Mouse (Mus musculus) liver, embryonic 11.5 days (tissue): ENCODE data around the gene Gata2. TPM values are rescaled to one million over a fixed set of nuclear protein-coding genes. Genes with fewer than 3 reads are reported as not detected.
"Not testable (repeated sequence)": the region's sequence is repeated elsewhere in the genome, so short reads cannot be mapped to it uniquely, and the experiment has no call there.

Source experiments
- ATAC-seq: fragments of 200-750 bp; cut with Nextera tagmentation; replicated peaks from 2 replicates; pipeline ENCODE4 v1.8.0; 2017; ENCODE audit warnings: moderate number of reproducible peaks, mild to moderate bottlenecking, moderate TSS enrichment, moderate library complexity; ENCODE audit not compliant: low FRiP score
- DNase-seq: peaks from one replicate; pipeline ENCODE4 v3.0.0-alpha.2; 2017; ENCODE audit warnings: low spot score
- H3K27ac ChIP-seq: fragments of 300-500 bp; sonication (generic); 2 replicates; pipeline ENCODE4 v1.5.1; 2014; ENCODE audit warnings: mild to moderate bottlenecking, low read depth, low read length, control low read depth
- H3K27me3 ChIP-seq: fragments of 300-500 bp; sonication (generic); replicated peaks from 2 replicates; pipeline ENCODE4 v1.6.1; 2014; ENCODE audit warnings: low read length, mixed read lengths; ENCODE audit not compliant: control insufficient read depth, insufficient read depth
- H3K36me3 ChIP-seq: fragments of 300-500 bp; sonication (generic); 2 replicates; pipeline ENCODE4 v1.6.1; 2014; ENCODE audit warnings: mild to moderate bottlenecking, low read length, moderate library complexity, mixed read lengths; ENCODE audit not compliant: control insufficient read depth, insufficient read depth
- H3K4me1 ChIP-seq: fragments of 300-500 bp; sonication (generic); replicated peaks from 2 replicates; pipeline ENCODE4 v1.6.1; 2014; ENCODE audit warnings: low read length, mixed read lengths; ENCODE audit not compliant: control insufficient read depth, insufficient read depth
- H3K4me2 ChIP-seq: fragments of 300-500 bp; sonication (generic); 2 replicates; pipeline ENCODE4 v1.6.1; 2014; ENCODE audit warnings: mild to moderate bottlenecking, control low read depth, moderate library complexity
- H3K4me3 ChIP-seq: fragments of 300-500 bp; sonication (generic); 2 replicates; pipeline ENCODE4 v1.5.1; 2014; ENCODE audit warnings: low read depth, low read length, control low read depth
- H3K9ac ChIP-seq: fragments of 300-500 bp; sonication (generic); 2 replicates; pipeline ENCODE4 v1.6.1; 2014; ENCODE audit warnings: low read depth, low read length, control low read depth
- H3K9me3 ChIP-seq: fragments of 300-500 bp; sonication (generic); 2 replicates; pipeline ENCODE4 v1.6.1; 2016; ENCODE audit warnings: low read length, inconsistent platforms, mixed read lengths; ENCODE audit not compliant: control insufficient read depth
- WGBS: fragments of 180-500 bp; shearing (Covaris S2); extraction: QIAGEN DNeasy Blood & Tissue Kit; methylation state at CpG from one replicate; pipeline ENCODE4 v1.1.7; 2014; 5-methylcytosine and 5-hydroxymethylcytosine counted together
- polyA plus RNA-seq: library from polyadenylated mRNA; unstranded; fragments of >200 nt; fragmentation: Nextera tagmentation; extraction: Ambion mirVana; gene quantifications from 2 replicates; pipeline ENCODE4 v1.2.1, GENCODE M21; 2014

Gata2 gene
- polyA plus RNA-seq = 13.3 and 15.9 TPM in 2 replicates

DNA sequence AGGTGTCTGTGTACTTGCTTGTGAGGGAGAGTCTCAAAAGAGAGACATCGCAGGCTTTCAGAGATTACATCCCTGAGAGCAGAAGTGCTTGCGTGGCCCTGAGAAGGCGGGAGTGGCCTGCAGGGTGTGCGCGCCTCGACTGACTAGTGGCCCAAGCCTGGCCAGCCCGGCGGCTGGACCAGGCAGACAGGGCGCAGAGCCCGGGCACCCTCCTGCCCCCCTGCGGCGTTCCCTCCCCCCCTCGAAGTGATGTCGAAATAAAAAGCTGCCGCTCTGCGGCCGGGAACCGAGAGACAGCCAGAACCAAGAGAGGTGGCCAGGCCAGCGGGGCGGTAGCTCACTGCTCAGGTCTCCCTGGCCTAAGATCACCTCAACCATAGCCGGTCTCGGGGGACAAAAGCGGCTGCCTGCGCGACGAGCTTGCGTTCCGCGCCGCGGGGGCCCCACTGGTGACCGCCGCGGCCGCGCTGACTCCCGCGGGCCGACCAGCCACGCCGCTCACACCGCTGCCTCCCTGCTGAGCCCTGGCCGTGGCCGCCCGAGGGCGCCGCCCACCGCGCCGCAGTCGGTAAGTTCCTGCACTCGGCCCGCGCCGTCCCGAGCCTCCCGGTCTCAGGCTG is at the start of gene Gata2:
Gene Gata2 (plus strand): TSS at position 459 of the 620 bp plus-strand sequence.
- Histone ChIP-seq H3K4me2 (peak within 1 kb of the TSS; percentile 80), H3K9ac (peak within 1 kb of the TSS; percentile 17; the same call in 1 of the 2 replicates), H3K27me3 (peaks cover 96% of the 10 kb centered on the region), H3K9me3 (no peaks in the 10 kb centered on the region), H3K36me3 (no peaks in the 10 kb centered on the region), H3K4me1 (peaks cover 51% of the 10 kb centered on the region), H3K27ac (no peak within 1 kb of the TSS), H3K4me3 (peak within 1 kb of the TSS; percentile 49)
- ATAC-seq (no peak), DNase-seq (peak; percentile 58)
- 2% methylated on average over 55 of the region's 57 CpGs for WGBS

DNA sequence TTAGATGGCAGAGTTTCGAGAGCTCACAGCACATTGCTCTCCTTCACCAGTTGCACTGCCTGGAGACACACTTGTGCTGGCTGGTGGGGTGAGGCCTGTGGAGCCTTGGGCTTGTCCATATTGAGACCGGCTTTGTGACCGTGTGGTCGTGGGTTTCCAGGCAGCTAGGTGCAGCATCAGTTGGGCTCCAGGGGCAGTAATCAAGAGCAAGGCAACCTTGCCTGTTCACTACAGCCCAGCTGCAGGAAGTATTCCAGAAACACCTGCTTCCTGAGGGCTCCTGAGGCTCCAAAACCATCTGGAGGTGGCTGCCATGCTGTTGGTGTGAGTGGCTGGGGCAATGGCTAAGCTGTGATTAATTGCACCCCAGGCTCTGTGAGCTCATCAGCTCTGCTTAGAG is 47.9 kb upstream of the Gata2 start:
- 73% methylated on average over 4 of the region's 4 CpGs for WGBS
- ATAC-seq (no peak), DNase-seq (no peak)
- H3K9ac ChIP-seq = no peak overlapping the region
- H3K4me2 ChIP-seq = no peak overlapping the region
- H3K4me1 ChIP-seq = no peaks in the 10 kb centered on the region
- H3K27me3 ChIP-seq = no peaks in the 10 kb centered on the region
- H3K9me3 ChIP-seq = no peaks in the 10 kb centered on the region
- no peak overlapping the region for H3K27ac ChIP-seq
- no peak overlapping the region for H3K4me3 ChIP-seq
- no peaks in the 10 kb centered on the region for H3K36me3 ChIP-seq

DNA sequence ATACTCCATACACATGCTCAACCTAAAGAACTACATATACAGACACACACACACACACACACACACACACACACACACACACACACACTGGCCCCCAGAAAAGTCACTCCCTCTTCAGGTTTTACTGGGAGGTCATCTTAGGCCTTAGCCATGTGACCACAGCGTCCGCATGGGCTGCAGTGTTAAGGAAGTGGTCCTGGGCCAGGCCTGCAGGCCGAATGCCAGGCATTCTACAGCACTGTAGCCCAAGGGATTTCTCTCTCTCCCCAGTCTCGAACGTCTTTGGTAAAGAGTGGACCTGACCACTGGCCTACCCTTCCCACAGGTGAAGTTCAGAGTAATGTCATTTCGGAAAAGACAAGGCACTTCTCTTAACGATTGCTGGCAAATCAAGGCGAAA is 47.1 kb upstream of the Gata2 start:
- no peaks in the 10 kb centered on the region for H3K9me3 ChIP-seq
- H3K27me3 ChIP-seq = no peaks in the 10 kb centered on the region
- H3K4me1 ChIP-seq = no peaks in the 10 kb centered on the region
- ATAC-seq (no peak), DNase-seq (no peak)
- H3K4me2 ChIP-seq = no peak overlapping the region
- H3K36me3 ChIP-seq = no peaks in the 10 kb centered on the region
- H3K9ac ChIP-seq = no peak overlapping the region
- H3K27ac ChIP-seq = no peak overlapping the region
- 75% methylated on average over 8 of the region's 8 CpGs for WGBS
- no peak overlapping the region for H3K4me3 ChIP-seq

DNA sequence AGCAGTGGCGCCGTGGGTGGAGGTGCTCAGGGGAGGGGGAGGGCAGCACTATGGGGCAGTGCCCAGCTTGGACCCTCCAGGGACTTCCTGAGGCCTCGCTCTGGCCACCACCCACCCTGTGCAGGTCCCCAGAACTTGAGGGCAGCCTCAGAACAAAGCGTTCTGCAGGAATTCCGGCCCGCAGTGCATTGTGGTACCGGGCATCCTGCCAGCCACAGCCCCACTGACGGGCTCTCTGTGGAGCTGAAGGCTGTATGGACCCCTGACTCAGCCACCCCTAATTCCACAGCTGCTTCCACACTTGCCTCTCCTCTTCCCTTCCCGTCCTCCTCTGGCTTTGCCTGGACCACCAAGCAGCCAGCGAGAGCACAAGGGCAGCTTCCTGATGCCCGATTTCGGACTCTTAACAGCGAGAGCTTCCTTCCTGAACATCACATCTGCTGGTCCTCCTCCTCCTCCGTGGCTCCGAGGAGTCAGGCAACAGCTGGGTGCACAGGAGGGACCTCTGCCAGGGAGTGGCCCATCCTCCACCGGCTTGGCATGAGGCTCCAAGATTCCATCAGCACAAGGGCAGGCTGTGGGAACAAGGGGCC is 46.2 kb upstream of the Gata2 start:
- H3K9me3 ChIP-seq = no peaks in the 10 kb centered on the region
- DNase-seq (no peak), ATAC-seq (no peak)
- H3K27ac ChIP-seq = no peak overlapping the region
- no peaks in the 10 kb centered on the region for H3K36me3 ChIP-seq
- no peaks in the 10 kb centered on the region for H3K27me3 ChIP-seq
- H3K4me3 ChIP-seq = no peak overlapping the region
- H3K4me2 ChIP-seq = no peak overlapping the region
- WGBS = 65% methylated on average over 16 of the region's 16 CpGs
- no peak overlapping the region for H3K9ac ChIP-seq
- no peaks in the 10 kb centered on the region for H3K4me1 ChIP-seq

DNA sequence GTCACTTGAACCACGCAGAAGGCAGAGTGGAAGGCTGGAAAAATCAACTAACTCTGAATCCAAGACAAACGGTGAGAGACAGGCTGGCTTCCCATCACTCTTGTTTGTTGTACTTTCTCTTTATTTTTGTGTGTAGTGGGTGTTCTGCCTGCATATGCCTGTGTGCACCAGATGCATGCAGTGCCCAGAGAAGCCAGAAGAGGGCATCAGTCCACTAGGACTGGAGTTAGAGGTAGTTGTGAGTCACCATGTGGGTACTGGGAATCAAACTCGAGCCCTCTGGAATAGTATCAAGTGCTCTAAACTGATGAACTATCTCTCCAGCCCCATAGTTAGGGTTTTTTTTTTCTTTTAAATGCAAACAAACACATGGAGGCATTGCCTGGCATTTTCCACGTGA is 42.4 kb upstream of the Gata2 start:
- Histone ChIP-seq H3K4me3 (no peak overlapping the region), H3K4me1 (0 out of 2 replicates have a peak, but pooled peaks cover 3% of the 10 kb centered on the region), H3K27me3 (no peaks in the 10 kb centered on the region), H3K9ac (no peak overlapping the region), H3K27ac (no peak overlapping the region), H3K9me3 (no peaks in the 10 kb centered on the region), H3K4me2 (no peak overlapping the region), H3K36me3 (no peaks in the 10 kb centered on the region)
- WGBS = 72% methylated on average over 4 of the region's 4 CpGs
- no peak for DNase-seq
- ATAC-seq = no peak

DNA sequence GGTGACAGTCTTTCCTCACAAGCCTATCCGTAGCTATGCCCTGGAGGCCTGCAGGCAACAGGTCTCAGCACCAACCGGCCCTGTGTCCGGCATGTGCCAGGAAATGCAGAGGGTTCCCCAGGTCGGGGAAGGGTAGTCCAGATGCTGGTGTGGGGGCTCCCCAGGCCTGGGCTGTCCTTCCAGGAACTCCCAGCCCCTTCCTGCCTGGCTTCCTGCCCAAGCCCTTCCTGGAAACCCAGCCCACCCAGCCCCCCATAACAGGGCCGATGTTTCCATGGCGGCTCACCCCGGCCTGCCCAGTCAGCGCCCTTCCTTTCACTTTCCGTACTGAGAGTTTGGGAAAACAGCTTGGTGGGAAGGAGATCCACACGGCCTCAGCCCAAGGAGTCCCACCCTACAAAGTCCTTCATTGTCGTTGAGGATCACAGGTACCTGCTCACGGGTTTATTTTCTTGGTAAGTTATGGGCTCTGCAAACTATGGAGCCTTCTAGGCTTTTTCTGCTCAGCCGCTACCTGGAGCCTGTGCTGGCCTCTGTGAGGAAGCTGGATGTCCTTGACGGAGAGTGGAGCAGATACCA is 41.5 kb upstream of the Gata2 start:
- H3K9ac ChIP-seq = no peak overlapping the region
- H3K27me3 ChIP-seq = no peaks in the 10 kb centered on the region
- H3K4me3 ChIP-seq = no peak overlapping the region
- ATAC-seq = 0 out of 2 replicates have a peak, but pooled peaks have one; percentile 26
- WGBS = 54% methylated on average over 14 of the region's 14 CpGs
- no peaks in the 10 kb centered on the region for H3K9me3 ChIP-seq
- peak overlapping the region; percentile 38 for H3K4me2 ChIP-seq
- H3K27ac ChIP-seq = peak overlapping the region; percentile 3; the same call in 1 of the 2 replicates
- DNase-seq = no peak
- no peaks in the 10 kb centered on the region for H3K36me3 ChIP-seq
- 0 out of 2 replicates have a peak, but pooled peaks cover 3% of the 10 kb centered on the region for H3K4me1 ChIP-seq

DNA sequence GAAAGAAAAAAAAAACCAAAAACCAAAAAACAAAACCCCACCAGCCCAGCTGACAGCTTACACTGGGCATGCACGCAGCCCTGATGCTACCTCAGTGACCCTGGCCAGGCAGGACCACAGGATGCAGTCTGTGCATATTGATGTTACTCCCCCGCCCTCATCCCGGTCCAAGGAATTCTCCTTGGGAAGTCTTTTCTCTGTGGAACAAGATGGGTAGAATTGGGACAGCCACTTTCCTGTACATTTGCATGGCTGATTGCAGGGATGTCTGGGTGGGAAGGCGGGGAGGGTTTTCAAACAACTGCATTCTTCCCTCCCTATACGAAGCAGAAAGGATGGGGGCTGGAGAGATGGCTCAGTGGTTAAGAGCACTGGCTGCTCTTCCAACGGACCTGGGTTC is 40.7 kb upstream of the Gata2 start:
- Histone ChIP-seq H3K27me3 (no peaks in the 10 kb centered on the region), H3K36me3 (no peaks in the 10 kb centered on the region), H3K9ac (no peak overlapping the region), H3K27ac (no peak overlapping the region), H3K4me3 (no peak overlapping the region), H3K9me3 (no peaks in the 10 kb centered on the region), H3K4me1 (0 out of 2 replicates have a peak, but pooled peaks cover 3% of the 10 kb centered on the region), H3K4me2 (no peak overlapping the region)
- WGBS = 69% methylated on average over 6 of the region's 6 CpGs
- no peak for ATAC-seq
- DNase-seq = no peak

DNA sequence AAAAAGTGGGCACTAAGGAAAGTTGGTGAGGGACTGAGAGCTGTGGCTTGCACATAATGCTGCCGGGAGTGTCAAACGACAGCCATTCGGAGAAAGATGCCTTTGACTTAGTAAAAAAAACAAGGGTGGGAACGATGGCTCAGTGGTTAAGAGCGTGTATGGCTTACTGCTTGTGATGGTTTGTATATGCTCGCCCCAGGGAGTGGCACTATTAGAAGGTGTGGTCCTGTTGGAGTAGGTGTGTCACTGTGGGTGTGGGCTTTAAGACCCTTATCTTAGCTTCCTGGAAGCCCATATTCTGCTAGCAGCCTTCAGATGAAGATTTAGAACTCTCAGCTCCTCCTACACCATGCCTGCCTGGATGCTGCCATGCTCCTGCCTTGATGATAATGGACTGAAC is 38.1 kb upstream of the Gata2 start:
- not testable (repeated sequence) for ATAC-seq, DNase-seq, H3K4me3 ChIP-seq, H3K27ac ChIP-seq, H3K9ac ChIP-seq, H3K36me3 ChIP-seq, H3K27me3 ChIP-seq, H3K4me1 ChIP-seq, H3K9me3 ChIP-seq, H3K4me2 ChIP-seq
- WGBS = 88% methylated on average over 6 of the region's 6 CpGs
